Mouse (Mus musculus) megakaryocyte, embryonic 14.5 days (primary cell): ENCODE data around the gene 5031439G07Rik.

ENCODE experiments used
- FLI1 ChIP-seq: IDR thresholded peaks from 2 replicates; pipeline ENCODE4 v1.6.1; 2012; ENCODE audit warnings: low read length, inconsistent platforms, mixed read lengths
- GATA1 ChIP-seq: IDR thresholded peaks from 3 replicates; pipeline ENCODE4 v1.6.1; 2012; ENCODE audit warnings: mixed read lengths, low read length, inconsistent platforms, borderline replicate concordance

DNA sequence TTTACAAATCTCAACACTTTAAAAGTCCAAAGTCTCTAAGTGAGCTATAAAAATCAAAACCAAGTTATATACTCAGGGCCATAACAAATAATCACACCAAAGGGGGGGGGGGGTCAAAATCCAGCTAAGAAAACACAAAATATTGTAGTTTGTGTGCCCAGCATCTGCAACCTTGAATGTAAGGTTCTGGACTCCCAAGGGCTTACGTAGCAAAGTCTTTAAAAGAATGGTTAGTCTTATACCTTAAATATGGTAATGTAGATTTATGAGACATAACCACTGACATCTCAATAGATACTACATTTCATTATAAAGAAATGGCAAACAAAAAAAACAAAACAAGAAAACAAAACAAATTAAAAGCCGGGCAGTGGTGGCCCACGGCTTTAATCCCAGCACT lies 68.4 kb downstream of the 5031439G07Rik start, which contains the start of gene Gm29666:
- TF ChIP-seq GATA1 (no peak), FLI1 (no peak)
